Mouse (Mus musculus) olfactory bulb, adult 2 months (tissue): ENCODE results near the gene Mycl. TPM values are rescaled to one million over a fixed set of nuclear protein-coding genes. Genes with fewer than 3 reads are reported as not detected.
A peak's percentile ranks its signal among the peaks of the same experiment; 100 is the strongest.

Experiments
- H3K27ac ChIP-seq: fragments of 200-500 bp; 2 replicates; pipeline ENCODE4 v1.5.1; 2012; ENCODE audit warnings: low read depth, low read length; ENCODE audit not compliant: insufficient read depth
- H3K4me1 ChIP-seq: fragments of 200-500 bp; 2 replicates; pipeline ENCODE4 v1.6.1; 2012; ENCODE audit warnings: low read length; ENCODE audit not compliant: control insufficient read depth, insufficient read depth
- H3K4me3 ChIP-seq: fragments of 200-500 bp; 2 replicates; pipeline ENCODE4 v1.5.1; 2012; ENCODE audit warnings: mild to moderate bottlenecking, low read depth, low read length, moderate library complexity; ENCODE audit not compliant: insufficient read depth
- CTCF ChIP-seq: fragments of 200-500 bp; IDR thresholded peaks from 2 replicates; pipeline ENCODE4 v1.5.1; 2012; ENCODE audit warnings: low read depth, mild to moderate bottlenecking, low read length, moderate library complexity; ENCODE audit not compliant: insufficient read depth
- POLR2A ChIP-seq: fragments of 200-500 bp; IDR thresholded peaks from 2 replicates; pipeline ENCODE4 v1.6.1; 2012; ENCODE audit warnings: mild to moderate bottlenecking, low read depth, low read length, moderate library complexity; ENCODE audit not compliant: insufficient read depth
- WGBS: fragments of 180-500 bp; shearing (Covaris S2); methylation state at CpG from one replicate; pipeline ENCODE4 v1.1.7; 2018; 5-methylcytosine and 5-hydroxymethylcytosine counted together
- polyA plus RNA-seq: library from polyadenylated mRNA; stranded (reverse); fragments of >200 nt; gene quantifications from 2 replicates; pipeline ENCODE4 v1.2.4, GENCODE M21; 2012; ENCODE audit warnings: low replicate concordance; ENCODE audit not compliant: missing spikeins, insufficient read depth, insufficient read length

Mycl gene
- not detected in 2 replicates for polyA plus RNA-seq

GRCm38 (mm10) chr4:122995404-122996220, at the start of gene Mycl:
Gene Mycl (plus strand): TSS chr4:122995652.
- TF ChIP-seq CTCF = peak; percentile 93
- TF ChIP-seq POLR2A = peak; percentile 38
- under 1% methylated on average over 69 of the region's 69 CpGs for WGBS
- peaks cover 27% of the 10 kb centered on the region for H3K4me1 ChIP-seq
- H3K27ac ChIP-seq = peak within 1 kb of the TSS; percentile 10; the same call in 1 of the 2 replicates
- peak within 1 kb of the TSS; percentile 73 for H3K4me3 ChIP-seq

DNA sequence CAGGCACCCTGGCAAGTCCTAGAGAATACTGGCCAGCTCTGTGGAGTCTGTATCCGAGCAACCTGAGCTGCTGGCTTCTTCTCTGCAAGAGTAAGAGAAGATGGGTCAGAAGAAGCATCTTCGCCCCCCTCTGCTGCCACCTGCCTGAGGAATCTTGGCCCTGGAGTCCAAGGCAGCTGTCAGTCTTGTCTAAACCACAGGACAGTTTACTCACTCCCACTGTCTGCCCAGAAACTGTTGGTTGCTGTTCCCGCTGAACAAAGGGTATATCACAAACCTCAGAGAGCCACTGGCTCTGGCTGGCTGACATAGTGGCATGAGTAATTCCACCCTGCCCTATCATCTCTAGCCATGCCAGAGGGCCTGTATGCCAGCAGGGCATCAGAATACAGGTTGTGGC, 48.2 kb upstream of the Mycl start:
- Histone ChIP-seq H3K4me3 (no peak overlapping the region), H3K27ac (no peak overlapping the region), H3K4me1 (no peaks in the 10 kb centered on the region)
- WGBS = 85% methylated on average over 3 of the region's 3 CpGs
- TF ChIP-seq CTCF = no peak
- no peak for TF ChIP-seq POLR2A

GRCm38 (mm10) chr4:122949096-122949495, 46.4 kb upstream of the Mycl start:
- no peak overlapping the region for H3K27ac ChIP-seq
- 95% methylated on average over 8 of the region's 8 CpGs for WGBS
- TF ChIP-seq POLR2A = no peak
- TF ChIP-seq CTCF = no peak
- H3K4me3 ChIP-seq = no peak overlapping the region
- no peaks in the 10 kb centered on the region for H3K4me1 ChIP-seq

DNA sequence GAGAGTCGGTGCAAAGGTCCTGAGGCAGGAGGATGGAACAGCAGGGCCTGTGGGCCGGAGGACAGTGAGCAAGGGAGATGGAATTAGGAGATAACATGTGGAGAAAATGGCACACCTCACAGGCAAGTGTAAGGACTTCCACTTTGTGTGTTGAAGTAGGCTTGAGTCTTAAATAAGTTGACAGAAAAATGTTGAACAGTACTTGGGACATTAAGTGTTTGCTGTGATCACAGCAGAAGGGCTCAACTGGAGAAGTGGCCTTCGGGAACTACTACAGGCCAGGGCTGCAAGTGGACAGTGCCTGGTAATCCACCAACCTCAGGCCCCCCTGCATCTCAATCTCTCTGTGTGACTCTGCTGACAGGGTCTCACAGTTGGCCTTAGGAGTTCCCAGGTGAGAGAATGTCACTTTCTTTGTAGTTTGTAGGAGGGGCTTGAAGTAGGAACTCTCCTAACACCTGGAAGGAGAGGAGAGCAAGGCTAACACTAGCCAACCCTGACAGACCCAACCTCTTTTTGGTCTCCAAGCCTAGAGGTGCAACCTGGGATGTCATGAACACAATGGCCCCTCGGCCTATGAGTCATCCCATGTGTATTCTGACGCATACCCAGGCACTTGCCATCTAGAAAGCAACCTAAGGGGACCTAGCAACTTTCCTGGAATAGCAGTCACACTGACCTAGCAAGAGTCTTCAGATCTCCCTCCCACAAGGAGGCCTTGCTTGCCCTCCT, 40.6 kb upstream of the Mycl start:
- Histone ChIP-seq H3K27ac (peak overlapping the region; percentile 22), H3K4me1 (peaks cover 18% of the 10 kb centered on the region), H3K4me3 (peak overlapping the region; percentile 40)
- no peak for TF ChIP-seq CTCF
- 59% methylated on average over 5 of the region's 5 CpGs for WGBS

DNA sequence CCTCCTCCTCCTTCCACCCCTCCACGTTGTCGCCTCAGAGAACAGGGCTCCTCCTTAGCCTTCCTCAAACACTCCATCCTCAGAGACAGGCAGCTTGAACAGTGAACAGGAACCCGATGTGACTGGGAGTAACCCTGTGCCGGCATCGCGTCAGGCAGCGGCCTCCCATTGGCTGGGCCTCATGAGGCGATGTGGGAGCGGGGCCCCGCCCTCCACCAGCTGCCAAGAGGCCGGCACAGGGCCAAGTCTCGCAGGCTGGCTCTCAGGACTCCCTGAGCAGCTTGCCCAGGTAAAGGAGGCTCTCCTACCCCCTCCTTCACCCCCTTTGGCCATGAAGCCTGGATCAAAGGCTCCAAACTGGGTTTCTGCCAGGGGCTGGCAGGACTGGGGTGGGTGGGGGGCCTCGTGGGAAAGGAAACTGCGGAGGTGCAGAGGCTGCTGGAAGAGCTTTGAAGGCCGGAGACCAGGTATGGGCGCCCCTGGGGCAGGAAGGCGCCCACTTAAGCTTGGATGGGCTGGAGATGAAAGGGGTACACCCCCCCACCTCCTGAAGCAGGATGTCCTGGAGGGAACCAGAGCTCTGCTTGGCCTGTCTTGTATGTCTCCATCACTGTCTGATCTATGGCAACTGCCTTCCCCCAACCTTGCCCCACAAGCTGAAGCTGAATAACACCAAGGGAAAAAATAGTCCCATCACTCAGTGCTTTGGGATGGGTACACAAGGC, 39.9 kb upstream of the Mycl start:
- TF ChIP-seq POLR2A (no peak), CTCF (no peak)
- peak overlapping the region; percentile 40 for H3K4me3 ChIP-seq
- 9% methylated on average over 17 of the region's 17 CpGs for WGBS
- H3K4me1 ChIP-seq = peaks cover 21% of the 10 kb centered on the region
- peak overlapping the region; percentile 22 for H3K27ac ChIP-seq

DNA sequence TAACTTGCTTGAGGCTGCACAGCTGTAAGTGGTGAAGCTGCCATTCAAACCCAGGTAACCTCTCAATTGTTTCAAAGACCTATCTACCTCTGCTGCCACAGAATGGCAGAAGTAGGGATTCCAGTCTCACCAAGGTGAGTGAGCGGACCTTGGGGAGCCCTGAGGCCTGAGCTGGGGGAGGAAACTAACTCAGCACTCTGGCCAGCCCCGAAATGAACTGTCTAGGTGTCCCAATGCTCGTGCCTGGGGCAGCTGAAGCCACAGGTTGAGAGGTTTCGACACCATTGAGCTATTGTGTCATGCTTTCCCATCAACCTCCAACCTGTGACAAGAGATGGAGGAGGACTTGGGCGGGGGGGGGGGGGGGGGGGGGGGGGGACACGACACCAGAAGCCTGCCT, 39.2 kb upstream of the Mycl start:
- no peak overlapping the region for H3K27ac ChIP-seq
- 88% methylated on average over 4 of the region's 6 CpGs for WGBS
- no peak for TF ChIP-seq CTCF
- no peak for TF ChIP-seq POLR2A
- peaks cover 28% of the 10 kb centered on the region for H3K4me1 ChIP-seq
- H3K4me3 ChIP-seq = no peak overlapping the region

- Histone ChIP-seq H3K27ac (no peak overlapping the region; the same call in 1 of the 2 replicates), H3K4me3 (0 out of 2 replicates have a peak overlapping the region, but pooled peaks have one; percentile 1), H3K4me1 (peaks cover 31% of the 10 kb centered on the region)
- 49% methylated on average over 6 of the region's 6 CpGs for WGBS
- TF ChIP-seq POLR2A = no peak
Measured at GRCm38 (mm10) chr4:122958491-122959031, 36.9 kb upstream of the Mycl start.

GRCm38 (mm10) chr4:122959816-122960215, 35.6 kb upstream of the Mycl start:
- peaks cover 30% of the 10 kb centered on the region for H3K4me1 ChIP-seq
- H3K4me3 ChIP-seq = peak overlapping the region; percentile 31
- 10% methylated on average over 8 of the region's 8 CpGs for WGBS
- no peak overlapping the region for H3K27ac ChIP-seq
- TF ChIP-seq POLR2A = no peak
- TF ChIP-seq CTCF = no peak
